Mouse (Mus musculus) hindbrain, embryonic 10.5 days (tissue): ENCODE measurements around the gene Colgalt2. TPM values are rescaled to one million over a fixed set of nuclear protein-coding genes. Genes with fewer than 3 reads are reported as not detected.

Experiments used
- DNase-seq: peaks from one replicate; pipeline ENCODE4 v3.0.0-alpha.2; 2017; ENCODE audit warnings: low spot score
- H3K27ac ChIP-seq: fragments of 300-500 bp; sonication (generic); 2 replicates; pipeline ENCODE4 v1.5.1; 2016; ENCODE audit warnings: mild to moderate bottlenecking, moderate library complexity
- H3K27me3 ChIP-seq: fragments of 300-500 bp; sonication (generic); 2 replicates; pipeline ENCODE4 v1.6.1; 2016; ENCODE audit warnings: mild to moderate bottlenecking; ENCODE audit not compliant: poor library complexity, insufficient read depth, severe bottlenecking
- H3K36me3 ChIP-seq: fragments of 300-500 bp; sonication (generic); 2 replicates; pipeline ENCODE4 v1.6.1; 2016; ENCODE audit warnings: mild to moderate bottlenecking, moderate library complexity
- H3K4me1 ChIP-seq: fragments of 300-500 bp; sonication (generic); replicated peaks from 2 replicates; pipeline ENCODE4 v1.6.1; 2016; ENCODE audit warnings: mild to moderate bottlenecking
- H3K4me3 ChIP-seq: fragments of 300-500 bp; sonication (generic); 2 replicates; pipeline ENCODE4 v1.5.1; 2016; ENCODE audit warnings: mild to moderate bottlenecking, moderate library complexity
- H3K9me3 ChIP-seq: fragments of 300-500 bp; sonication (generic); 2 replicates; pipeline ENCODE4 v1.6.1; 2016; ENCODE audit warnings: mild to moderate bottlenecking, moderate library complexity
- WGBS: fragments of 180-500 bp; shearing (Covaris S2); methylation state at CpG from one replicate; pipeline ENCODE4 v1.1.7; 2016; 5-methylcytosine and 5-hydroxymethylcytosine counted together
- polyA plus RNA-seq: library from polyadenylated mRNA; unstranded; fragments of >200 nt; fragmentation: Nextera tagmentation; extraction: Ambion mirVana; gene quantifications from 2 replicates; pipeline ENCODE4 v1.2.1, GENCODE M21; 2016

Gene Colgalt2
- polyA plus RNA-seq, 1 experiment from 2014 or later: 1.7 TPM

- Histone ChIP-seq H3K27ac (peak overlapping the region; percentile 64), H3K4me1 (peaks cover 5% of the 10 kb centered on the region; the same call in 1 of the 2 replicates), H3K4me3 (no peak overlapping the region), H3K36me3 (no peaks in the 10 kb centered on the region), H3K9me3 (no peaks in the 10 kb centered on the region), H3K27me3 (no peaks in the 10 kb centered on the region)
- DNase-seq: no peak
- WGBS: 64% methylated on average over 3 of the region's 3 CpGs
Measured at GRCm38 (mm10) chr1:152461814-152462213, 62.2 kb downstream of the Colgalt2 start.

- DNase-seq: no peak
- 0 out of 2 replicates have a peak overlapping the region, but pooled peaks have one; percentile 16 for H3K27ac ChIP-seq
- 0 out of 2 replicates have a peak, but pooled peaks cover 5% of the 10 kb centered on the region for H3K4me1 ChIP-seq
- H3K9me3 ChIP-seq: no peaks in the 10 kb centered on the region
- no peaks in the 10 kb centered on the region for H3K27me3 ChIP-seq
- H3K36me3 ChIP-seq: no peaks in the 10 kb centered on the region
- WGBS: 88% methylated on average over 7 of the region's 7 CpGs
- H3K4me3 ChIP-seq: no peak overlapping the region
Measured at GRCm38 (mm10) chr1:152462348-152462747, 62.7 kb downstream of the Colgalt2 start.

GRCm38 (mm10) chr1:152466280-152466679 lies 66.7 kb downstream of the Colgalt2 start:
- Histone ChIP-seq H3K9me3 (no peaks in the 10 kb centered on the region), H3K36me3 (no peaks in the 10 kb centered on the region), H3K4me1 (0 out of 2 replicates have a peak, but pooled peaks cover 8% of the 10 kb centered on the region), H3K27ac (no peak overlapping the region), H3K27me3 (no peaks in the 10 kb centered on the region), H3K4me3 (no peak overlapping the region)
- no peak for DNase-seq
- 47% methylated on average over 3 of the region's 3 CpGs for WGBS

GRCm38 (mm10) chr1:152468443-152468842 lies 68.8 kb downstream of the Colgalt2 start:
- H3K4me3 ChIP-seq: no peak overlapping the region
- no peaks in the 10 kb centered on the region for H3K36me3 ChIP-seq
- 0 out of 2 replicates have a peak overlapping the region, but pooled peaks have one; percentile 5 for H3K27ac ChIP-seq
- no peaks in the 10 kb centered on the region for H3K9me3 ChIP-seq
- WGBS: 76% methylated on average over 9 of the region's 9 CpGs
- no peak for DNase-seq
- no peaks in the 10 kb centered on the region for H3K27me3 ChIP-seq
- H3K4me1 ChIP-seq: 0 out of 2 replicates have a peak, but pooled peaks cover 3% of the 10 kb centered on the region

GRCm38 (mm10) chr1:152476126-152476525 lies 76.5 kb downstream of the Colgalt2 start:
- no peaks in the 10 kb centered on the region for H3K9me3 ChIP-seq
- no peaks in the 10 kb centered on the region for H3K36me3 ChIP-seq
- no peaks in the 10 kb centered on the region for H3K27me3 ChIP-seq
- 85% methylated on average over 4 of the region's 4 CpGs for WGBS
- no peak overlapping the region for H3K4me3 ChIP-seq
- H3K27ac ChIP-seq: no peak overlapping the region
- H3K4me1 ChIP-seq: no peaks in the 10 kb centered on the region
- no peak for DNase-seq

- 89% methylated on average over 1 of the region's 1 CpGs for whole genome bisulfite sequencing
- no peaks in the 10 kb centered on the region for H3K4me1 ChIP-seq
- no peak overlapping the region for H3K27ac ChIP-seq
- no peaks in the 10 kb centered on the region for H3K27me3 ChIP-seq
- H3K36me3 ChIP-seq: no peaks in the 10 kb centered on the region
- DNase-seq: no peak
- no peak overlapping the region for H3K4me3 ChIP-seq
- no peaks in the 10 kb centered on the region for H3K9me3 ChIP-seq
Measured at GRCm38 (mm10) chr1:152490842-152491241, 91.2 kb downstream of the Colgalt2 start.

GRCm38 (mm10) chr1:152492258-152492657 lies 92.6 kb downstream of the Colgalt2 start:
- no peak overlapping the region for H3K4me3 ChIP-seq
- H3K27me3 ChIP-seq: no peaks in the 10 kb centered on the region
- no peaks in the 10 kb centered on the region; the same call in 1 of the 2 replicates for H3K4me1 ChIP-seq
- no peaks in the 10 kb centered on the region for H3K9me3 ChIP-seq
- no peaks in the 10 kb centered on the region for H3K36me3 ChIP-seq
- no peak for DNase-seq
- H3K27ac ChIP-seq: no peak overlapping the region
- 96% methylated on average over 1 of the region's 1 CpGs for WGBS

GRCm38 (mm10) chr1:152496831-152497230 lies 97.2 kb downstream of the Colgalt2 start:
- Histone ChIP-seq H3K9me3 (no peaks in the 10 kb centered on the region), H3K27ac (0 out of 2 replicates have a peak overlapping the region, but pooled peaks have one; percentile 69), H3K4me3 (no peak overlapping the region), H3K27me3 (no peaks in the 10 kb centered on the region), H3K36me3 (no peaks in the 10 kb centered on the region), H3K4me1 (no peaks in the 10 kb centered on the region; the same call in 1 of the 2 replicates)
- no peak for DNase-seq
- 84% methylated on average over 2 of the region's 2 CpGs for WGBS

GRCm38 (mm10) chr1:152497581-152497980 lies 98.0 kb downstream of the Colgalt2 start:
- H3K27ac ChIP-seq: peak overlapping the region; percentile 69
- peak; percentile 5 for DNase-seq
- no peaks in the 10 kb centered on the region for H3K27me3 ChIP-seq
- H3K36me3 ChIP-seq: no peaks in the 10 kb centered on the region
- WGBS: 65% methylated on average over 11 of the region's 11 CpGs
- H3K4me3 ChIP-seq: no peak overlapping the region
- H3K9me3 ChIP-seq: no peaks in the 10 kb centered on the region
- H3K4me1 ChIP-seq: no peaks in the 10 kb centered on the region; the same call in 1 of the 2 replicates

GRCm38 (mm10) chr1:152499802-152500201 lies 100.2 kb downstream of the Colgalt2 start:
- Histone ChIP-seq H3K27me3 (no peaks in the 10 kb centered on the region), H3K4me1 (no peaks in the 10 kb centered on the region; the same call in 1 of the 2 replicates), H3K4me3 (no peak overlapping the region), H3K27ac (no peak overlapping the region), H3K9me3 (no peaks in the 10 kb centered on the region), H3K36me3 (no peaks in the 10 kb centered on the region)
- no peak for DNase-seq
- 83% methylated on average over 12 of the region's 12 CpGs for WGBS

GRCm38 (mm10) chr1:152506175-152506574 lies 106.5 kb downstream of the Colgalt2 start:
- H3K4me1 ChIP-seq: no peaks in the 10 kb centered on the region
- H3K36me3 ChIP-seq: no peaks in the 10 kb centered on the region
- H3K9me3 ChIP-seq: no peaks in the 10 kb centered on the region
- DNase-seq: no peak
- no peak overlapping the region for H3K4me3 ChIP-seq
- H3K27me3 ChIP-seq: no peaks in the 10 kb centered on the region
- no peak overlapping the region for H3K27ac ChIP-seq
- WGBS: 89% methylated on average over 5 of the region's 5 CpGs

GRCm38 (mm10) chr1:152506726-152507125 lies 107.1 kb downstream of the Colgalt2 start:
- 97% methylated on average over 7 of the region's 7 CpGs for WGBS
- Histone ChIP-seq H3K4me1 (no peaks in the 10 kb centered on the region), H3K36me3 (no peaks in the 10 kb centered on the region), H3K4me3 (no peak overlapping the region), H3K27ac (no peak overlapping the region), H3K27me3 (no peaks in the 10 kb centered on the region), H3K9me3 (no peaks in the 10 kb centered on the region)
- DNase-seq: no peak

GRCm38 (mm10) chr1:152508481-152509220 lies 109.0 kb downstream of the Colgalt2 start:
- no peaks in the 10 kb centered on the region for H3K27me3 ChIP-seq
- no peak overlapping the region for H3K27ac ChIP-seq
- no peak overlapping the region for H3K4me3 ChIP-seq
- no peak for DNase-seq
- WGBS: 94% methylated on average over 11 of the region's 11 CpGs
- H3K4me1 ChIP-seq: 0 out of 2 replicates have a peak, but pooled peaks cover 4% of the 10 kb centered on the region
- no peaks in the 10 kb centered on the region for H3K9me3 ChIP-seq
- H3K36me3 ChIP-seq: no peaks in the 10 kb centered on the region
